ENCODE assay signal across 10 mouse cellular contexts in the genomic region with DNA sequence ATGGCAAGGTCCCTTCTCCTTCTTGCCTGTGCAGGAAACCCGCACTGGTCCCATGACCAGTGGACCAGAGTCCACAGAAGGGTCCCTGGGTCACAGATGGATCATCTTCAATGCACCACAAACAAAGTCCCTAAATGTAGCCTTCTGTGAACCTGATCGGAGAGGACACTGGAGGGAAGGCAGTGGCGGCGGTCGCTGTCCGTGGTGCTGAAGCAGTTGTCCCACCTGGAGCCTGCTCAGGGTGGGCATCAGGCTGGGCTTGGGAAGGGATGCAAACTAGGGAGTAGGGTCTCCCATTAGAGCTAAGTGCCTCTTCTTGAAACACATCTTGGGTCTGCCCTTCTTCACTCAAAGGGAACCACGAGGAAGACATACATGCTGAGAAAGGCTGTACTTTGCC. TPM values are rescaled to one million over a fixed set of nuclear protein-coding genes. Genes with fewer than 3 reads are reported as not detected.
DNase-seq lines count a peak whose midpoint lies in the region; ATAC-seq lines count a peak whose summit lies in the region.
"Had no signal": no experiment of that assay in that cellular context is flagged by ENCODE, and none has a peak within 500 bp of the region (broad histone marks: within the 10 kb centered on the region; RNA-seq: fewer than 3 reads in every experiment).

No protein-coding gene starts in this region.

- no peaks in the 10 kb centered on the region for H3K9me3 ChIP-seq in neural tube, embryonic 15.5 days (replicated peaks)
- H3K9me3 ChIP-seq: embryonic facial prominence, embryonic 12.5 days had no signal

- no peak for ATAC-seq in neural tube, embryonic 15.5 days (ENCODE audit: low FRiP score)

- H3K4me3 ChIP-seq in neural tube, embryonic 15.5 days (replicated peaks), result no peak overlapping the region
- H3K4me3 ChIP-seq: embryonic facial prominence, embryonic 12.5 days had no signal

- H3K36me3 ChIP-seq in neural tube, embryonic 15.5 days, result peaks cover 5% of the 10 kb centered on the region; the same call in 1 of the 2 replicates
- H3K36me3 ChIP-seq: embryonic facial prominence, embryonic 12.5 days had no signal

- H3K4me2 ChIP-seq in neural tube, embryonic 15.5 days, result no peak overlapping the region
- H3K4me2 ChIP-seq: embryonic facial prominence, embryonic 12.5 days had no signal

- DNase-seq in adrenal gland, postnatal 10 days, result peak; percentile 78
- no peak for DNase-seq in adrenal gland, postnatal 4 days (ENCODE audit: low spot score in 2 of 2)
- DNase-seq in neural tube, embryonic 10.5 days (ENCODE audit: extremely low spot score, low spot score), result peak; percentile 74
- peak; percentile 87 to 89 for DNase-seq in kidney, postnatal 4 days
- peak; percentile 25 for DNase-seq in thymus, postnatal 0 days (ENCODE audit: low spot score)
- DNase-seq in left cerebral cortex, adult 18-20 months (ENCODE audit: low spot score in 2 of 2), result no peak
- DNase-seq in layer of hippocampus, adult 11-12 months (ENCODE audit: low spot score), result no peak

- WGBS in neural tube, embryonic 15.5 days, result 17% methylated on average over 7 of the region's 7 CpGs

- H3K9ac ChIP-seq in neural tube, embryonic 15.5 days (replicated peaks), result no peak overlapping the region
- H3K9ac ChIP-seq: embryonic facial prominence, embryonic 12.5 days had no signal

- no peak overlapping the region for H3K27ac ChIP-seq in neural tube, embryonic 15.5 days (replicated peaks)
- H3K27ac ChIP-seq: embryonic facial prominence, embryonic 12.5 days had no signal

- H3K27me3 ChIP-seq in neural tube, embryonic 15.5 days (replicated peaks), result peaks cover 10% of the 10 kb centered on the region; the same call in 1 of the 2 replicates
- H3K27me3 ChIP-seq: embryonic facial prominence, embryonic 12.5 days had no signal

- peaks cover 45% of the 10 kb centered on the region for H3K4me1 ChIP-seq in neural tube, embryonic 15.5 days

RNA-seq across cellular contexts. Expression of a gene that starts 31.4 kb away (rescaled TPM):
- total RNA-seq in adrenal gland, postnatal 10 days (2021), result not detected
- total RNA-seq in adrenal gland, postnatal 4 days (2021), result under 1 TPM in 1 of 2 experiments, not detected in 1; 0.56 TPM
- 0.34 and 0.74 TPM in 2 replicates for polyA plus RNA-seq in neural tube, embryonic 15.5 days (2015; fragmentation: Nextera tagmentation; extraction: Ambion mirVana)
- polyA plus RNA-seq in thymus, postnatal 0 days (2015; fragmentation: Nextera tagmentation; extraction: Ambion mirVana), result 0.36 and 0.52 TPM in 2 replicates
- not detected for total RNA-seq in left cerebral cortex, adult 18-20 months (2021)
- polyA plus RNA-seq: C2C12 had no signal

RNA-seq across cellular contexts. Expression of a gene that starts 33.1 kb away (rescaled TPM):
- 10 to 100 TPM; 23.5 to 46.0 TPM for total RNA-seq in adrenal gland, postnatal 10 days (2021)
- total RNA-seq in adrenal gland, postnatal 4 days (2021), result 10 to 100 TPM; 64.1 to 65.3 TPM
- 10.1 and 10.9 TPM in 2 replicates for polyA plus RNA-seq in neural tube, embryonic 15.5 days (2015; fragmentation: Nextera tagmentation; extraction: Ambion mirVana)
- 0.17 and 0.18 TPM in 2 replicates for polyA plus RNA-seq in thymus, postnatal 0 days (2015; fragmentation: Nextera tagmentation; extraction: Ambion mirVana)
- 10 to 100 TPM; 39.6 to 43.7 TPM for total RNA-seq in left cerebral cortex, adult 18-20 months (2021)
- polyA plus RNA-seq: C2C12 had no signal

RNA-seq across cellular contexts. Expression of a gene that starts 34.3 kb away (rescaled TPM):
- total RNA-seq in adrenal gland, postnatal 10 days (2021), result 10 to 100 TPM in 1 of 2 experiments, 1 to 10 TPM in 1; 9.8 to 11.1 TPM
- total RNA-seq in adrenal gland, postnatal 4 days (2021), result 10 to 100 TPM; 10.3 to 19.6 TPM
- polyA plus RNA-seq in neural tube, embryonic 15.5 days (2015; fragmentation: Nextera tagmentation; extraction: Ambion mirVana), result 1.2 and 1.8 TPM in 2 replicates
- 8.0 and 9.1 TPM in 2 replicates for polyA plus RNA-seq in thymus, postnatal 0 days (2015; fragmentation: Nextera tagmentation; extraction: Ambion mirVana)
- total RNA-seq in left cerebral cortex, adult 18-20 months (2021), result not detected
- polyA plus RNA-seq: C2C12; embryonic facial prominence, embryonic 12.5 days had no signal

RNA-seq across cellular contexts. Expression of a gene that starts 54.0 kb away (rescaled TPM):
- not detected for total RNA-seq in adrenal gland, postnatal 10 days (2021)
- not detected for total RNA-seq in adrenal gland, postnatal 4 days (2021)
- 0.67 and 0.84 TPM in 2 replicates for polyA plus RNA-seq in neural tube, embryonic 15.5 days (2015; fragmentation: Nextera tagmentation; extraction: Ambion mirVana)
- 0.20 and 0.53 TPM in 2 replicates for polyA plus RNA-seq in thymus, postnatal 0 days (2015; fragmentation: Nextera tagmentation; extraction: Ambion mirVana)
- 1 to 10 TPM in 1 of 2 experiments, under 1 TPM in 1; 0.49 to 1.2 TPM for total RNA-seq in left cerebral cortex, adult 18-20 months (2021)
- polyA plus RNA-seq: C2C12 had no signal

RNA-seq across cellular contexts. Expression of a gene that starts 55.1 kb away (rescaled TPM):
- 1 to 10 TPM; 3.5 to 4.0 TPM for total RNA-seq in adrenal gland, postnatal 10 days (2021)
- 1 to 10 TPM; 3.3 to 6.7 TPM for total RNA-seq in adrenal gland, postnatal 4 days (2021)
- polyA plus RNA-seq in neural tube, embryonic 15.5 days (2015; fragmentation: Nextera tagmentation; extraction: Ambion mirVana), result 0.19 TPM in 1 of 2 replicates, not detected in the other
- polyA plus RNA-seq in thymus, postnatal 0 days (2015; fragmentation: Nextera tagmentation; extraction: Ambion mirVana), result 0.30 and 0.40 TPM in 2 replicates
- not detected for total RNA-seq in left cerebral cortex, adult 18-20 months (2021)
- polyA plus RNA-seq: embryonic facial prominence, embryonic 12.5 days had no signal

Comparison
In these comparisons a context has a peak if more than half of its experiments do, and no peak if none do; other contexts are left out.
1. DNase-seq: peak in adrenal gland, postnatal 10 days (single experiment), neural tube, embryonic 10.5 days (single experiment), kidney, postnatal 4 days (2 of 2) and thymus, postnatal 0 days (single experiment); none in adrenal gland, postnatal 4 days (0 of 2), left cerebral cortex, adult 18-20 months (0 of 2) and layer of hippocampus, adult 11-12 months (single experiment).
2. RNA of a gene that starts 34.3 kb away (total RNA-seq): 10.3 to 19.6 TPM in adrenal gland, postnatal 4 days and 9.8 to 11.1 TPM in adrenal gland, postnatal 10 days; not detected in left cerebral cortex, adult 18-20 months; every median in the first group is over 10 times any median in the second.